Mouse (Mus musculus): Measurements from ENCODE around the gene Shisa9. TPM values are rescaled to one million over a fixed set of nuclear protein-coding genes. Genes with fewer than 3 reads are reported as not detected.

Gene Shisa9
- polyA plus RNA-seq, 1 experiment from 2014 or later, result 0.20 TPM

DNA sequence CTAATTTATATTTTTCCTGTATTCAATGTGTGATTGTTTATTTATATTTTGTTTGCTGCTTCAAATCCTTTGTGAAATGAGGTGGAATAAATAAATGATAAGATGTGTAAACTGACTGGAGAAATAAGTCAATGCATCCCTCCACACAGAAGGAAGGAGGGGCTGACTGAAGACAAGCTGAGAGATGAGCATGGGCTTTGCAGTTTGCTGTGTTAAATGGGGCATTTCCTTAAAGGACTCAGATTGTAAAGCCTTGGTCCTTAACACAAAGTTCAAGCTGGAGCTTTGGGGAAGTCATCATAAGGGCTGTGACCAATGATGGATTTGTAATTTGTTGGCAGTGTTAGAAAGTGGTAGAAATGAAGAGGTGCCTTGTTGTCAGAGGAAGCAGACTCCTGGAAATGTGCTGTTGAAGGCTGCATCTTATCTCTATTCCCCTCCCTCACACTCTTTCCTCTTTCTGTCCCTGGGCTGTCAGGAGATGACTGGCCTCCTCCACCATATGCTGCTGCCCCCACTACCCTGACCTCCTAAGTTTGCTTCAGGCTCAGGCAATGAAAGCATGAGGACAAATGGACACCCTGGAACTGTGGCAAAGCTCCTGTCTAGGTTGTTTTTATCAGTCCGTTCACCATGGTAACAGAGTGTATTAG is 36.3 kb downstream of the Shisa9 start:
- DNase-seq (ENCODE audit: low spot score), result no peak
- Histone ChIP-seq H3K27ac (replicated peaks; ENCODE audit: low read depth, low read length) (no peak overlapping the region), H3K4me1 (ENCODE audit: control insufficient read depth, insufficient read depth, low read length) (no peaks in the 10 kb centered on the region), H3K36me3 (ENCODE audit: control insufficient read depth, insufficient read depth, low read length) (no peaks in the 10 kb centered on the region), H3K27me3 (ENCODE audit: control insufficient read depth, insufficient read depth, low read length) (no peaks in the 10 kb centered on the region), H3K9me3 (ENCODE audit: control insufficient read depth, low read length) (no peaks in the 10 kb centered on the region), H3K9ac (ENCODE audit: low read length) (no peak overlapping the region), H3K4me3 (ENCODE audit: low read depth, low read length) (no peak overlapping the region), H3K4me2 (ENCODE audit: low read depth, severe bottlenecking) (no peak overlapping the region)
- 72% methylated on average over 1 of the region's 1 CpGs for WGBS
- no peak for ATAC-seq (ENCODE audit: insufficient number of reproducible peaks, low FRiP score, low TSS enrichment, low read depth)

DNA sequence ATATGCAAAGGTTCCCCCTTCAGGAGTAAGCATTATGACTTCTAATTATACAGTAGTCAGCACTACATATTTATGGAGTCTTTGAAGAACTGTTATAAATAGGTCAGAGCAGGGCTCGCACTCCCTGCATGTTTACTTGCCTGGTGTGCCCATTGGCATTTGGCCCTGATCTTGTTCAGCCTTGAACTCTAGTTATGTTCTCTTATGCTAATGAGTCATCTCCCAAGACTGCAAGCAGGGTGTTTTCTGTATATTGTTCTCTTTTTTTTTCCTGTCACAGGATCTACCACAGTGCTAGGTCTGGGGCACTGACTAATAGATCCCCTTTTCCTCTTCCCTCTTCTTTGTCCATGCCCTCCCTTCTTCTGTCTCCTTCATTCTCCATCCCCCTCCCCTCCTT is 48.5 kb downstream of the Shisa9 start:
- WGBS, result 83% methylated on average over 1 of the region's 1 CpGs

DNA sequence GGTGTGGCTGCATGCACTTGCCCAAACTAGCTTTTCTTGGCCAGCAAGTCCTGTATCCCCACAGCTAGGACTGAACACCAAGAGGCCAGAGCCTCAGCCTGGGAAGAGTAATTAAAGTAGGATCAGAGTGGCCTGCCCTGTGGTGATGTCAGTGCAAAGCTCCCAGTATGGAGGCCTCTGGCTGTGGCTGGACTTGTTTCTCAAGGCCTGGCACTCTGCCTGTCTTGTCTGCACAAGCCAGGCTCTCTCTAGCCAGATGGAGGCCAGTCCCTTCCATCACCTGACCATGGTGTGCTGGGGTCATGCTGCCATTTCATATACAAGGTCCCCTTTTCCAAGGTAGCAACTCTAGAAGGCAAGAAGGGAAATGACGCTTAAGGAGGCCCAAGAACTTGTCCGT is 51.0 kb downstream of the Shisa9 start:
- Histone ChIP-seq H3K4me1 (ENCODE audit: control insufficient read depth, insufficient read depth, low read length) (no peaks in the 10 kb centered on the region), H3K9me3 (ENCODE audit: control insufficient read depth, low read length) (no peaks in the 10 kb centered on the region), H3K36me3 (ENCODE audit: control insufficient read depth, insufficient read depth, low read length) (no peaks in the 10 kb centered on the region), H3K9ac (ENCODE audit: low read length) (no peak overlapping the region), H3K27ac (replicated peaks; ENCODE audit: low read depth, low read length) (no peak overlapping the region), H3K27me3 (ENCODE audit: control insufficient read depth, insufficient read depth, low read length) (no peaks in the 10 kb centered on the region), H3K4me3 (ENCODE audit: low read depth, low read length) (no peak overlapping the region), H3K4me2 (ENCODE audit: low read depth, severe bottlenecking) (no peak overlapping the region)
- DNase-seq (ENCODE audit: low spot score) (no peak), ATAC-seq (ENCODE audit: insufficient number of reproducible peaks, low FRiP score, low TSS enrichment, low read depth) (no peak)
- 78% methylated on average over 2 of the region's 2 CpGs for WGBS

More for the DNA sequence above, 48.5 kb downstream of the Shisa9 start:
- Histone ChIP-seq H3K4me1 (ENCODE audit: control insufficient read depth, insufficient read depth, low read length) (no peaks in the 10 kb centered on the region), H3K4me3 (ENCODE audit: low read depth, low read length) (no peak overlapping the region), H3K27me3 (ENCODE audit: control insufficient read depth, insufficient read depth, low read length) (no peaks in the 10 kb centered on the region), H3K9ac (ENCODE audit: low read length) (no peak overlapping the region), H3K9me3 (ENCODE audit: control insufficient read depth, low read length) (no peaks in the 10 kb centered on the region), H3K4me2 (ENCODE audit: low read depth, severe bottlenecking) (no peak overlapping the region), H3K36me3 (ENCODE audit: control insufficient read depth, insufficient read depth, low read length) (no peaks in the 10 kb centered on the region), H3K27ac (replicated peaks; ENCODE audit: low read depth, low read length) (no peak overlapping the region)
- DNase-seq (ENCODE audit: low spot score) (no peak), ATAC-seq (ENCODE audit: insufficient number of reproducible peaks, low FRiP score, low TSS enrichment, low read depth) (no peak)

DNA sequence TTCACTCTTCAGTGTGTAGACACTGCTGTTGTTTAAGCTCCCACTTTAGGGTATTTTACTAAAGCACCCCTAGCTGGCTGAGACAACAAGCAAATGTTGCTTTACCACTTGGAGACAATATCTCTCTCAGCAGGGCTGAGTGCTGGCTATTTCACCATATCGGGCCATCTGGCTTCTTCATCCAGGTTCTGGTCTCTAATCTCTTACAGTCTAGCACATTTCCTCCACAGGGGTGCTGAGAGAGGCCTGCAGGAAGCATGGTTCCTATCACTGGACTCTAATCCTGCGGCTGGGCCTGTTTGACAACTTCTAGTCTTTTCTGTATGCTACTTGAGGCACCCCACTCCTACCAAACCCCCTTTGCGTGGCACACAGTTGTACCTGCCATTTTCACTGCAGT is 51.7 kb downstream of the Shisa9 start:
- WGBS, result 77% methylated on average over 3 of the region's 3 CpGs
- no peaks in the 10 kb centered on the region for H3K4me1 ChIP-seq (ENCODE audit: control insufficient read depth, insufficient read depth, low read length)
- no peak overlapping the region for H3K9ac ChIP-seq (ENCODE audit: low read length)
- DNase-seq (ENCODE audit: low spot score) (no peak), ATAC-seq (ENCODE audit: insufficient number of reproducible peaks, low FRiP score, low TSS enrichment, low read depth) (no peak)
- no peaks in the 10 kb centered on the region for H3K36me3 ChIP-seq (ENCODE audit: control insufficient read depth, insufficient read depth, low read length)
- no peaks in the 10 kb centered on the region for H3K9me3 ChIP-seq (ENCODE audit: control insufficient read depth, low read length)
- H3K4me3 ChIP-seq (ENCODE audit: low read depth, low read length), result no peak overlapping the region
- no peaks in the 10 kb centered on the region for H3K27me3 ChIP-seq (ENCODE audit: control insufficient read depth, insufficient read depth, low read length)
- H3K4me2 ChIP-seq (ENCODE audit: low read depth, severe bottlenecking), result no peak overlapping the region
- no peak overlapping the region for H3K27ac ChIP-seq (replicated peaks; ENCODE audit: low read depth, low read length)

DNA sequence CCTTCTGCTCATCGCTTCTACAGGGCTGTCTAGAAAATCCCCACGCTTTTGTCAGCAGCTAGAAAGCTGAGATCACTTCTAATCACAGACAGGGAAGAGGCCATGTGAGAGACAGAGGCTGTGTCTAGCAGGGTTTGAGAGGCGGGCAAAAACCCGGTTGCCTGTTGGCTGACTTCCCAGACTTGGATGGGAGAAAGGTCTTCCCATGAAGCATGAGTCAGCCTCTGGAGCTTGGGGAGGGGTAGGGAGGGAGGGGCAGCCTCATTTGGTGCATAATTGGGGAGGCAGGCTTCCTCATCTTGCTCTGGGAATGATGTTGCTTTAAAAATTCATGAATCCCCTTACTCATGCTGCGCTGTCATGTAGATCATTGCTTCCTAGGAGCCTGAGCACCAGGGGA is 57.0 kb downstream of the Shisa9 start:
- 85% methylated on average over 5 of the region's 5 CpGs for WGBS
- Histone ChIP-seq H3K4me3 (ENCODE audit: low read depth, low read length) (no peak overlapping the region), H3K27ac (replicated peaks; ENCODE audit: low read depth, low read length) (no peak overlapping the region), H3K9ac (ENCODE audit: low read length) (no peak overlapping the region), H3K36me3 (ENCODE audit: control insufficient read depth, insufficient read depth, low read length) (no peaks in the 10 kb centered on the region), H3K4me1 (ENCODE audit: control insufficient read depth, insufficient read depth, low read length) (no peaks in the 10 kb centered on the region), H3K4me2 (ENCODE audit: low read depth, severe bottlenecking) (no peak overlapping the region), H3K27me3 (ENCODE audit: control insufficient read depth, insufficient read depth, low read length) (no peaks in the 10 kb centered on the region), H3K9me3 (ENCODE audit: control insufficient read depth, low read length) (no peaks in the 10 kb centered on the region)
- DNase-seq (ENCODE audit: low spot score) (no peak), ATAC-seq (ENCODE audit: insufficient number of reproducible peaks, low FRiP score, low TSS enrichment, low read depth) (no peak)

DNA sequence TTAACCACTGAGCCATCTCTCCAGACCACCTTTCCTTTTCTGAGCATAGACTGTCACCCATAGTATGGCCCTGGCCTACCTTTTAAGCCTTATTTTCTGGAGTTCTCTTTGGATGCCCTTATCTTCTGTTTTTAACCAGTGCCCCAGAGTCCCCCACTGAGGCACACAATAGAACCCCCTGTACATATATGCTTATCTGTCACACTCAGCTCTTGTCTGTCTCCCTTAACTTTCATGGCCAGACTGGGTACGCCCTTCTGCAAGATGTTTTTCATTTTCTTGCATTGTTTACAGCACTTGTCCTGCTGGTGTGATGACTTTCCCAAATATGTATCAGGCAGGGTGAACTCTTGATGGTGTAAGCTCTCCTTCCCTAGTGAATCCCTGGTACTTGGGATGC is 68.1 kb downstream of the Shisa9 start:
- H3K4me3 ChIP-seq (ENCODE audit: low read depth, low read length), result no peak overlapping the region
- DNase-seq (ENCODE audit: low spot score) (no peak), ATAC-seq (ENCODE audit: insufficient number of reproducible peaks, low FRiP score, low TSS enrichment, low read depth) (no peak)
- no peak overlapping the region for H3K27ac ChIP-seq (replicated peaks; ENCODE audit: low read depth, low read length)
- H3K9me3 ChIP-seq (ENCODE audit: control insufficient read depth, low read length), result no peaks in the 10 kb centered on the region
- 83% methylated on average over 1 of the region's 1 CpGs for WGBS
- H3K27me3 ChIP-seq (ENCODE audit: control insufficient read depth, insufficient read depth, low read length), result no peaks in the 10 kb centered on the region
- no peak overlapping the region for H3K4me2 ChIP-seq (ENCODE audit: low read depth, severe bottlenecking)
- no peak overlapping the region for H3K9ac ChIP-seq (ENCODE audit: low read length)
- no peaks in the 10 kb centered on the region for H3K36me3 ChIP-seq (ENCODE audit: control insufficient read depth, insufficient read depth, low read length)
- H3K4me1 ChIP-seq (ENCODE audit: control insufficient read depth, insufficient read depth, low read length), result no peaks in the 10 kb centered on the region

DNA sequence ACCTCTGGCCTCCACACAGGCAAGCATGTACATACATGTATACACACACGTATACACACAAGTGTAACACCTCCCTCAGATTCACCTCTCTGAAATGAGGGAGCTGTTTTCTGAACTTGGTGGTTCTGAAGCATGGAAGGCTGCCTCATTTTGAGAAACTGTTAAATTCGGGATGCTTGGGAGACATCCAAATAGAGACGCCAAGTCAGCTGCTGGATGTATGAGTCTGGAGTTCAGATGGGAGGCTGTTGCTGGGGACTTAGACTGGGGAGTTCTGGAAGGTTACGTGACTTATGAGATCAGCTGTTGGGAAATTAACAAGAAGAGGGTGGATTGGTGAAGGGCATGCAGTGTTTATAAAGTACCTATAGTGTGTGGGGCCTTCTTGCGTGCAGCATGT is 88.7 kb downstream of the Shisa9 start:
- no peak overlapping the region for H3K4me3 ChIP-seq (ENCODE audit: low read depth, low read length)
- 95% methylated on average over 5 of the region's 5 CpGs for WGBS
- DNase-seq (ENCODE audit: low spot score), result no peak
- H3K36me3 ChIP-seq (ENCODE audit: control insufficient read depth, insufficient read depth, low read length), result no peaks in the 10 kb centered on the region
- peaks cover 2% of the 10 kb centered on the region; the same call in 1 of the 2 replicates for H3K9me3 ChIP-seq (ENCODE audit: control insufficient read depth, low read length)
- no peaks in the 10 kb centered on the region for H3K4me1 ChIP-seq (ENCODE audit: control insufficient read depth, insufficient read depth, low read length)
- no peak for ATAC-seq (ENCODE audit: insufficient number of reproducible peaks, low FRiP score, low TSS enrichment, low read depth)
- H3K27me3 ChIP-seq (ENCODE audit: control insufficient read depth, insufficient read depth, low read length), result no peaks in the 10 kb centered on the region
- no peak overlapping the region for H3K4me2 ChIP-seq (ENCODE audit: low read depth, severe bottlenecking)
- H3K9ac ChIP-seq (ENCODE audit: low read length), result no peak overlapping the region
- H3K27ac ChIP-seq (replicated peaks; ENCODE audit: low read depth, low read length), result no peak overlapping the region

DNA sequence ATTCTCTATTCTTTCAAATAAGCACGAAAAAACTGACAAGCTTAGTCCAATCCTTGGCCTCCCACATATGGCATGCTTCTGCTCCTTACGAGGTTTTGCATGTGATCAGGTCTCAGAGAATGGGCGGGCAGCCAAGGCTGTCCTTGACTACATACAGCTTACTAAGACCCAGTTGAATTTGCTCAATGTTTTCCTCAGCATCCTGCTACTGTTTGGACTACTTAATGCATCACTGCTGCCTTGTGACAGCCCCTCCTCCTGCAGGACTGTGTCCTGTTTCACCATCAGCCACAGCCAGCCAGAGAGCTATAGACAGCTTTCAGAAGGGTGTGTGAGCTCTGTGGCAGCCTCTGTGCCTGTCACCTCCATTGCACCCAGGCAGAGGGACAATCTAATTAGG is 92.4 kb downstream of the Shisa9 start:
- H3K36me3 ChIP-seq (ENCODE audit: control insufficient read depth, insufficient read depth, low read length), result no peaks in the 10 kb centered on the region
- H3K4me1 ChIP-seq (ENCODE audit: control insufficient read depth, insufficient read depth, low read length), result no peaks in the 10 kb centered on the region
- no peak overlapping the region for H3K4me3 ChIP-seq (ENCODE audit: low read depth, low read length)
- H3K27ac ChIP-seq (replicated peaks; ENCODE audit: low read depth, low read length), result no peak overlapping the region
- H3K9me3 ChIP-seq (ENCODE audit: control insufficient read depth, low read length), result no peaks in the 10 kb centered on the region
- 67% methylated on average over 3 of the region's 3 CpGs for WGBS
- H3K27me3 ChIP-seq (ENCODE audit: control insufficient read depth, insufficient read depth, low read length), result no peaks in the 10 kb centered on the region
- no peak overlapping the region for H3K4me2 ChIP-seq (ENCODE audit: low read depth, severe bottlenecking)
- ATAC-seq (ENCODE audit: insufficient number of reproducible peaks, low FRiP score, low TSS enrichment, low read depth), result no peak
- no peak for DNase-seq (ENCODE audit: low spot score)
- H3K9ac ChIP-seq (ENCODE audit: low read length), result no peak overlapping the region

DNA sequence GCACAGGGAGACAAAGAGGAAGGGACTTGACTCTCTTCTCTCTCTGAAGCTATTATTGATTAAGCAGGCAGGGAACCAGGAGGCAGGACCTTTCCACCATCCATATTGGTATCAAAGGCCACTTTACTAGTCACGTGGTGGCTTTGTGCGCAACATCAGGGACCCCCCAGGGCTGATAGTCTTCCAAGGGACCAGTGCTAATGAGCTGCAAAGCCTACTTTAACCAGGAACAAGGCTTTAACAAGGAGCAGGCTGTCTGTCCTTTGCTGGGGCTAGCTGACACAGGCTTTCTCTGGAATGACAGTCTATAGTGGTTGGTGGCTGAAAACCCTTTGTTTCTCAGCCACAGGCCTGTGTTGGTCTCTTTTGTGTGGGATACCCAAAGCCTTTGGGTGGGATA is 92.8 kb downstream of the Shisa9 start:
- ATAC-seq (ENCODE audit: insufficient number of reproducible peaks, low FRiP score, low TSS enrichment, low read depth) (no peak), DNase-seq (ENCODE audit: low spot score) (no peak)
- no peak overlapping the region for H3K4me3 ChIP-seq (ENCODE audit: low read depth, low read length)
- no peak overlapping the region for H3K4me2 ChIP-seq (ENCODE audit: low read depth, severe bottlenecking)
- H3K9me3 ChIP-seq (ENCODE audit: control insufficient read depth, low read length), result no peaks in the 10 kb centered on the region
- H3K27me3 ChIP-seq (ENCODE audit: control insufficient read depth, insufficient read depth, low read length), result no peaks in the 10 kb centered on the region
- 46% methylated on average over 2 of the region's 2 CpGs for WGBS
- no peak overlapping the region for H3K27ac ChIP-seq (replicated peaks; ENCODE audit: low read depth, low read length)
- H3K4me1 ChIP-seq (ENCODE audit: control insufficient read depth, insufficient read depth, low read length), result no peaks in the 10 kb centered on the region
- no peaks in the 10 kb centered on the region for H3K36me3 ChIP-seq (ENCODE audit: control insufficient read depth, insufficient read depth, low read length)
- no peak overlapping the region for H3K9ac ChIP-seq (ENCODE audit: low read length)
